Mouse (Mus musculus) gastrocnemius, postnatal 14 days (tissue): Measurements from ENCODE around the gene Tnfsf18. TPM values are rescaled to one million over a fixed set of nuclear protein-coding genes. Genes with fewer than 3 reads are reported as not detected.

ENCODE experiments used
- total RNA-seq, 2 experiments: library from RNA; stranded (reverse); gene quantifications; 2 replicates each; pipeline ENCODE4 v1.2.3; 2021

Tnfsf18 gene
- total RNA-seq, 2 experiments from 2014 or later = 0.11 TPM; not detected in 1

Other genes starting within 250 kb of the Tnfsf18 start
- 10 to 100 TPM; 70.1 to 78.6 TPM for gene Prdx6, start 243.4 kb upstream of the Tnfsf18 start, total RNA-seq
- not detected for gene Tnfsf4, start 99.2 kb upstream of the Tnfsf18 start, total RNA-seq